Mouse (Mus musculus): ENCODE measurements at regions not wholly inside any gene's neighbourhood (a gene's known extent, or its start where the extent isn't known, plus 50 kb on each side); places are given as distances from the start of the nearest gene placed in this dataset.

DNA sequence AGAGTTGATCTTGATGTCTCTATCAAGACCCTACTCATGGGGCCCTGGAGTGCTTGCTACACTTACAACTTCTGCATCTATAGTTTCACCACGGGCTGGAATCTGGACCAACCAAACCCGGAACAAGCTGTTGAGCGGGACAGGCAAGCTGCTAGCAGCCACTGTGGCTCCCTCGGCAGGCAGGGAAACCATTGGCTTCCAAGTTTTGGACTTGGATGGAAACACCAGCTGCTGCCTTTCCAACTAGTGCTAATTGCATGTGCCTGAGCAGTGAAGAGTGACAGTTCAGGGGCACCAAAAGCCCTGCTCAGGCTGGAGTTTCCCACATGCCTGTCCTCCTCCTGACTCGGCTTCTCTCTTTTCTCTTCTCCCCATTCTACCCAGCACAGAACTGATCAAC lies 257.8 kb downstream of the Tcerg1l start:
- intact Hi-C loops (cut with DNase I): no loop called here
- no peak for DNase-seq

DNA sequence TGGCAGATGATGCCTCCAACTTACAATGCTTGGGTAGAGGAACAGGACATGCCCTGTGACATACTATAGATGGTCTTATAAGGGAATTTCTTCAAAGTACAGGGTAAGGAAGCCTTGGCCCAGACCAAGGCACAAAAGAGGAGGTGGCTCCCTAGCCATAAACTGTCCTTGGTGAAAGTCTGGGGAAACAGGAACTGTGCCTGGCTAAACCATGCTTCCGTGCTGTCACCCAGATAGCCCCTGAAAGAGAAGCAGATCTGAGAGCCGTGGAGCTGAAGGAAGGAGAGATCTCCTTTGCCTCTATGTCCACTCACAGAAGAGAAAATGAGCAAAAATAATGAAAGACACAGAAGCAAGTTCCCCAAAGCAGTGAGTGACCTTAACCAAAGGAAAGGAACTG lies 248.0 kb downstream of the Tcerg1l start:
- intact Hi-C loops (cut with DNase I): no loop called here
- DNase-seq: no peak

DNA sequence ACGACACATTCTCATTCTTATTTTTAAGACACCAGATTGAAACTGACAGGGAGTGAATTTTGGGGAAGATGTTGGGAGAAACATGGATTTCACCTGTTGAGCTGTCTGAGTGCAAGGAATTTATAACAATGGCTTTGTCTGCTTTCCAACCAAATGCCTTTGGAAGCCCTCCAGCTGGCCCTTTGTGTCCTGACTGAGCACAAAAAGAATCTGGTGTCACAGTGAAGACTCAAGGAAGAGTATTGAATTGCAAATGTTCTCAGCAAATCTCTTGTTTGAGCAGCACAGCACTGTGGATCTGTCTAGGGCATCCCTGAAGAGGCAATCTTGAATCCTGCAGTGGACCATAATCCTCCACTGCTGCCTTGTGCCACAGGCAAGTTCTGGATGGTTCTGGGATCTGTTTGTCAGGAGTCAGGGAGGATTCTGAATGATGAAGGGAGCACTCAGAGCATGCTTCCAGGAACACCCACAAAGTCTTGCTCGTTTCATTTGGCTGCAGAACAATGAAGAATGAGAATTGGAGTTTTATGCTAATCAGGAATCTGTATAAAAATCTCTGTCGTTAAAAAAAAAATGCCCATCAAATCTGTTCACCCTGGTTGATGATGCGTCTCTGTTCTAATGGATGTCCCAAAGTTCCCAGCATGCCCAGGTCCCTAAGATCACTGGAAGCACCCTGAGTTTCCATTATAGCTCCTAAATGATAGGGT lies 243.9 kb downstream of the Tcerg1l start:
- DNase-seq: no peak
- intact Hi-C loops (cut with DNase I): no loop called here

Data from gastrocnemius, postnatal 36 days (tissue).